Mouse (Mus musculus) frontal cortex, postnatal 36 days (tissue): ENCODE results near the gene Retreg3.
A peak's percentile ranks its signal among the peaks of the same experiment; 100 is the strongest.

Source experiments
- DNase-seq, 2 experiments: peaks; one replicate each; pipeline ENCODE4 v3.0.0; 2022; ENCODE audit warnings: low spot score in 2 of 2

The Retreg3 gene

DNA sequence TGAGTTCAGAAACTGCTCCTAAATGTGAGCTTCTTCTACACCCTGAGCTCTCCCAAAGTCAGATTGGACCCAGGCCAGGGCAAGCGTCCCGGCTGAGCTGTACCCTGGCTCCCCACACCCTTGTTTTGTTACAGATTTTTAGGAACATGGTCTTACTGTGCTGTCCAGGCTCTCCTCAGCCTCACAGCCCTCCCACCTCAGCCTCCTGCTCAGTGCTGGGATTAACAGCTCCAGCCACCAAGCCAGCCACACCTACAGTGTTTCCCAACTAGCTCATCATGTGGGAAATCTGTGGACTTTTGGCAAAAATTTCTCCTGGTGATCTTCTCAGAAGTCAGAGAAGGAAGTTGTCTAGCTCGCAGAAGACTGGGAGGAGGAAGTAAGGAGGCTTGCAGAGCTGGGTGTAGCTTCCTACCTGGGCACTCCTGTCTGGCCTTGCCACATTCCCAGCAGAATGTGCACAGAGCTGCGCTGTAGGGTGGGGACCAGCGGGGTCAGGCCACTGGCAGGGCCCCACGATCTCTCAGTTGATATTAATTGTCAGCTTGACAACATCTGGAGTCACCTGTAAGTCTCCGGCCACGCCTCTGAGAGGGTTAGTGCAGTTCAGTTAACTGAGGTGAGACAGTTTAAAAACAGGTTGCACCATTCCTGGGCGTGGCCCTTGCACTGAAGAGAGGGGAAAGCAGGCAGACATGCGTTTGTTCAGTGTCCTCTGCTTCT lies 66.8 kb downstream of the Retreg3 start:
- no peak for DNase-seq

DNA sequence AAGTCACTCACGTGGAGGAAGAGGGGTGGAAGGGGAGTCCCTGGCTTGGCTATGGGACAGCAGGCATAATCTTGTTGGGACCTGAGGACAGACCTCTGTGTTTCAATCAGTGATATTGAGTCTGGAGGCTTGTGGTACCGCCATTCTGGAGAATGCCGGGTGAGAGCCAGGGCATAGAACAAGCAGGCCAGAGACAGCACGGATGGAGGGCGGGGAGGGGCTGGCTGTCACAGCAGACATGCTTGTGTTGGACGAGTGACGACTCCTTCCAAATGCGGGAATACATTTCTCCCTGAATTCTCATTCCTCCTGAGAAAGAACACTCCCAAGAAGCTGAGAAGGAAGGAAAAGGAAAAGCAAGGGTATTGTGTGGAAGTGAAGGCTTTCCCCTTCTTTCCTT lies 68.1 kb downstream of the Retreg3 start:
- DNase-seq: no peak

DNA sequence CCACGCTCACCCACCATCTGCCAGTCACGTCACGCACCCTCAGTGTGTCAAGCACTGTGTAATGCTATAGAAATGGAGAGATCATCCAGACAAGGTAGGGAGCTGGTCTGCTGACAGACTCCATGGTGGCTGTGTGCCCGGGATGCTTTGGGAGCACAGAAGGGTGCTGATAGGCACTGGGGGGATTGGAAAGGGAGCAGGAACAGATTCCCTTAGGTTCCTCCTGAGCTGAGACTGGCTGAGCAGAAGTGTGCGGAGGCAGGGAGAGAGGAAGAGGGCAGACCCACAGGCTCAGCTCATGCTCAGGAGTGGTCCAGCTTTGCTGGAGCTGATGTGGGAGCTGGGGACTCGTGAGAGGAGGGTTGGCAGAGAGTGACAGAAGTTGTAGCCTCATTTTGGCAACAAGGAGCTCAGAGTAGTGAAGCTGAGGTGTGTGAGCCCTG lies 68.6 kb downstream of the Retreg3 start:
- DNase-seq: peak in 1 of 2 experiments; percentile 55

DNA sequence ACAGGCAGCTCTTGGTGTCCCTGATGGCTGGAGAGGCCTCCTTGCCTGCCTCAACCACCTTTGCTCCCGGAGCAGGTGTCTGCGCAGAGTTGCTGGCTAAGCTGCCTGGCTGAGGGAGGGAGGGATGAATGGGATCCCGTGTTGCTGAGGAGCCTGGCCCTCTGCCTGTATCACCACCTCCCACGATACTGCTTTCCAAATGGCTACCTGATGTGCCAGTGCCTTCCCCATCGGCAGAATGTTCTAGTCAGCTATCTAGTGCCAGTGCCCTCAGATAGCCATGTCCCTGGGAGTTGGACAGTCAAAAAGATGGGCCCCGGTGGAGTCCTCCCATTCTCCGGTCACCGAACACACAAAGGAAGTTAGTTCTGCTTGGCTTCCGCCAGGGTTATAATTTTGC lies 69.3 kb downstream of the Retreg3 start:
- DNase-seq: no peak

DNA sequence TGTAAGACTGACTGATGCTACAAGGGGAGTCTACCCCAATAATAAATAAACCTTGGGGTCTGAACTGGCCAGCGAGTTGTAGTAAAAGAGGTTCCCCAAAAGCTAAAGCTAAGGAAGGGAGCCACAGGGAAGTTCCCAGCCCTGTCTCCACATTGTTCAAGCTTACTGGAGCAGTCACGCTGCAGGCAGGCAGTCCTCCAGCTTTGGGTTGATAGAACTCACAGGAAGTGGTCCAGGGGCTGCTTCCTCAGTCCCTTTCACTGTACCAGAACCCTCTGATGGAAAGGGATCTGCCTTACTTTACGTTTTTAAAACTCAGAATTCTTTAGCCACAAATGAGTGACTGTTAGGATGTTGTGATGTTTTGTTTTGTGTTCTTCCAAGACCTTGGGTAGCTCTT lies 72.2 kb downstream of the Retreg3 start:
- DNase-seq: no peak

DNA sequence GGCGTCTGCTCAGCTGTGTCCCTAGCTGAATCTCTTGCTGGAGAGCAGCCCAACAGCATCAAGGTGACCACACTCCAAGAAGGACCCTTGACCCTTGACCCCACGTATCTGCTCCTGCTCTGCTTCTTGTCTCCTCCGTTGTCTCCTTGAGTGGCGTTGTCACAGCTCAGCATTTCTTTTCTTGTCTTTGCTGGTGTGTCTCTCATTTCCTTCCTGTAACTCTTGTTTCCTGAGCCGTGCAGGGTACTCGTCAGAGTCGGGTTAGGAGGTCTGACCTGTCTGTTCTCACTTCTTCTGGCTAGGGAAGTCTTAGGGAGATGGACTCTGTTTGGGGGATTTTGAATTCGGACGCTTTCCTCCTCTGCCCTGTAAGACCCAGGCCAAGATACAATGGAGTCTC lies 73.3 kb downstream of the Retreg3 start:
- DNase-seq: no peak
